Mouse (Mus musculus): ENCODE results near the gene Prkn.

- TF ChIP-seq GATA1 (IDR thresholded peaks at IDR 0.05; ENCODE audit: borderline replicate concordance, low read length) (no peak), FLI1 (IDR thresholded peaks at IDR 0.05; ENCODE audit: low read length) (no peak)
These were observed 1018.7 kb downstream of the Prkn start for GRCm38 (mm10) chr17:11858772-11859405.
